Mouse (Mus musculus): ENCODE results near the gene Actr8. TPM values are rescaled to one million over a fixed set of nuclear protein-coding genes. Genes with fewer than 3 reads are reported as not detected.

Actr8 gene
- polyA plus RNA-seq, 1 experiment from 2014 or later, result 68.4 TPM

DNA sequence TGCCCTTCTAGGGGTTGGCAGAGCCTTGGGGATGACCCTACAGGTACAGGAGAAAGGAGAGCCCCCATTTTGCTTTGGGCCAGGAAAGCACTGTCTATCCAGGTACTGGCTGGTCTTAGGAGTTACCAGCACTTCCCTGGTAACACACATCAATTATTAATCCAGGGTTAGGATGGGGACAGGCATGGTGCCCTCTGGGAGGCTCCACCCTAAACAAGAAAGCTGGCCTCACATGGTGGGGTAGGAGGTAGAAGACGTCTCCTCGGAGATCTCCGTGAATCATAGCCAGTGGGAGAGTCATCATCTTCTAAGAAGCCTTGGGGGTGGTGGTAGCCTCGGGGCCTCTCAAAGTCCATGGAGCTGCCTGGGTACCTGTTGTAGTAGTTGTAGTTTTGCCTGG, 68.8 kb downstream of the Actr8 start:
- DNase-seq (ENCODE audit: low spot score) (no peak), ATAC-seq (replicated peaks; ENCODE audit: insufficient number of reproducible peaks, low FRiP score, low TSS enrichment, low read depth) (no peak)
- H3K4me3 ChIP-seq (ENCODE audit: low read depth, low read length), result no peak overlapping the region
- no peak overlapping the region for H3K9ac ChIP-seq (replicated peaks; ENCODE audit: low read length)
- no peaks in the 10 kb centered on the region for H3K9me3 ChIP-seq (replicated peaks; ENCODE audit: control insufficient read depth, low read length)
- no peak overlapping the region for H3K27ac ChIP-seq (replicated peaks; ENCODE audit: low read depth, low read length)
- H3K4me2 ChIP-seq (ENCODE audit: low read depth, low read length), result no peak overlapping the region
- no peaks in the 10 kb centered on the region for H3K27me3 ChIP-seq (ENCODE audit: control insufficient read depth, insufficient read depth, low read length)
- no peaks in the 10 kb centered on the region for H3K4me1 ChIP-seq (ENCODE audit: control insufficient read depth, insufficient read depth, low read length)
- 88% methylated on average over 4 of the region's 4 CpGs for WGBS
- no peaks in the 10 kb centered on the region for H3K36me3 ChIP-seq (replicated peaks; ENCODE audit: control insufficient read depth, insufficient read depth, low read depth, low read length)

DNA sequence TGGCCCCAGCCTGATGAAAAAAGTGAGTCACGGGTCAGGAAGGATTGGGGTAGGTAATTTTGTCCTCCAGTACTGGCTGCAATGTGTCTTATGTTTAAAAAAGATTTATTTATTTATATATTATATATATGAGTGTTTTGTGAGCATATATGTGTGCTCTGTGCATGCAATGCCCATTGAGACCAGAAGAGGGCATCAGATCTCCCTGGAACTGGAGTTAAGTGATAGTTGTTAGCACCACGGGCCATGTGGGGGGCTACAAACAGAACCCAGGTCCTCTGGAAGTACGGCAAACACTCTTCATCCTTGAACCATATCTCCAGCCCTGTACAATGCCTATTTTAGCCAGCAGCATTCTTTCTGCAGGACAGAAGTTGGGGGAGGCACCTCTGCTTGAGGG, 69.9 kb downstream of the Actr8 start:
- DNase-seq (ENCODE audit: low spot score) (no peak), ATAC-seq (replicated peaks; ENCODE audit: insufficient number of reproducible peaks, low FRiP score, low TSS enrichment, low read depth) (no peak)
- WGBS, result 81% methylated on average over 3 of the region's 3 CpGs
- no peaks in the 10 kb centered on the region for H3K4me1 ChIP-seq (ENCODE audit: control insufficient read depth, insufficient read depth, low read length)
- H3K4me3 ChIP-seq (ENCODE audit: low read depth, low read length), result no peak overlapping the region
- H3K27ac ChIP-seq (replicated peaks; ENCODE audit: low read depth, low read length), result no peak overlapping the region
- H3K9me3 ChIP-seq (replicated peaks; ENCODE audit: control insufficient read depth, low read length), result no peaks in the 10 kb centered on the region
- H3K9ac ChIP-seq (replicated peaks; ENCODE audit: low read length), result no peak overlapping the region
- no peak overlapping the region for H3K4me2 ChIP-seq (ENCODE audit: low read depth, low read length)
- H3K36me3 ChIP-seq (replicated peaks; ENCODE audit: control insufficient read depth, insufficient read depth, low read depth, low read length), result no peaks in the 10 kb centered on the region
- H3K27me3 ChIP-seq (ENCODE audit: control insufficient read depth, insufficient read depth, low read length), result no peaks in the 10 kb centered on the region

DNA sequence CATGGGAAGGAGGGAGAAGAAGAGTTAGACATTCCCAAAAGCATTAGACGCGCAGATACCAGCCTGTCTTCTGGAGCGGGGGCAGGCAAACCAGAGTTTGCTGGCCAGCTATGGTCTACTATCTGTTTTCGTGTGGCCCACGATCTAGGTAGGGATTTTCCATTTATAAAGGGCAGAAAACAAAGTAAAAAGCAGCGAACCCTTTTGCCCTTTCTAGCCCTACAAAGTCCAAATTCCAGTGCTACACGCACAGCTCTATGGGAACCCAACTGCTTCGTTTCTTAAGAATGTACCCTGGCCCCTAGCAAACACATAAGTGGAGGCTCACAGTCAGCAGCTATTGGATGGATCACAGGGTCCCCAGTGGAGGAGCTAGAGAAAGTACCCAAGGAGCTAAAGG, 72.1 kb downstream of the Actr8 start:
- no peak for ATAC-seq (replicated peaks; ENCODE audit: insufficient number of reproducible peaks, low FRiP score, low TSS enrichment, low read depth)
- no peaks in the 10 kb centered on the region for H3K4me1 ChIP-seq (ENCODE audit: control insufficient read depth, insufficient read depth, low read length)
- H3K27ac ChIP-seq (replicated peaks; ENCODE audit: low read depth, low read length), result no peak overlapping the region
- H3K36me3 ChIP-seq (replicated peaks; ENCODE audit: control insufficient read depth, insufficient read depth, low read depth, low read length), result no peaks in the 10 kb centered on the region
- no peak overlapping the region for H3K9ac ChIP-seq (replicated peaks; ENCODE audit: low read length)
- no peaks in the 10 kb centered on the region for H3K9me3 ChIP-seq (replicated peaks; ENCODE audit: control insufficient read depth, low read length)
- DNase-seq (ENCODE audit: low spot score), result no peak
- WGBS, result 88% methylated on average over 8 of the region's 8 CpGs
- no peak overlapping the region for H3K4me2 ChIP-seq (ENCODE audit: low read depth, low read length)
- no peaks in the 10 kb centered on the region for H3K27me3 ChIP-seq (ENCODE audit: control insufficient read depth, insufficient read depth, low read length)
- H3K4me3 ChIP-seq (ENCODE audit: low read depth, low read length), result no peak overlapping the region

DNA sequence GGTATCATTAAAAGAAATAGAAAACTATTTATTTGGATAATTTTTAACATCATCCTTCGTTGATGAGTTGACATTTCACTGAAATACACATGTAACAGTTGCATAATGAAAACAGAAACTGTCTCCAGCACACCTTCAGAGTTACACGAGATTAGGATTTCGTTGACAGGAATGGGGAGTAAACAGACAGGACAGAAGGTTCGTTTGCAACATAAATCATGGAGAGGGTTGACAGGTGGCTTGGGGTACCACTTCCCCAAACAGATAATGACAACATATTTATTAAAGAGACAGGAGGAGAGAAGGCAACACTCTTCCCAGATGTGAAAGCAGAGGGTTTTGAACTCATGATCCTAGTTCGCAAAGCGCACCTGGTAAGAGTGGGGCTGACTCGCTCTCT, 76.8 kb downstream of the Actr8 start:
- Histone ChIP-seq H3K4me3 (ENCODE audit: low read depth, low read length) (no peak overlapping the region), H3K9ac (replicated peaks; ENCODE audit: low read length) (no peak overlapping the region), H3K27ac (replicated peaks; ENCODE audit: low read depth, low read length) (no peak overlapping the region), H3K4me1 (ENCODE audit: control insufficient read depth, insufficient read depth, low read length) (no peaks in the 10 kb centered on the region), H3K4me2 (ENCODE audit: low read depth, low read length) (no peak overlapping the region), H3K27me3 (ENCODE audit: control insufficient read depth, insufficient read depth, low read length) (no peaks in the 10 kb centered on the region), H3K36me3 (replicated peaks; ENCODE audit: control insufficient read depth, insufficient read depth, low read depth, low read length) (no peaks in the 10 kb centered on the region), H3K9me3 (replicated peaks; ENCODE audit: control insufficient read depth, low read length) (no peaks in the 10 kb centered on the region)
- ATAC-seq (replicated peaks; ENCODE audit: insufficient number of reproducible peaks, low FRiP score, low TSS enrichment, low read depth) (no peak), DNase-seq (ENCODE audit: low spot score) (no peak)
- WGBS, result 86% methylated on average over 7 of the region's 7 CpGs

Small RNA genes within 50 kb of the gene (microRNA-seq; reads per million reads assigned to microRNA genes)
- not detected for gene Mir6947 (ENCODE audit: borderline number of aligned reads)

Other genes with a start within 250 kb of the Actr8 start
- gene Selenok, start 10.0 kb upstream of the Actr8 start, polyA plus RNA-seq (2014; fragmentation: Nextera tagmentation; extraction: Ambion mirVana), result 231 and 242 TPM in 2 replicates
- 0.77 and 1.1 TPM in 2 replicates for gene Il17rb, start 30.6 kb downstream of the Actr8 start, polyA plus RNA-seq (2014; fragmentation: Nextera tagmentation; extraction: Ambion mirVana)
- gene Chdh, start 30.7 kb downstream of the Actr8 start, polyA plus RNA-seq (2014; fragmentation: Nextera tagmentation; extraction: Ambion mirVana), result not detected in 2 replicates

Measured in embryonic facial prominence, embryonic 11.5 days (tissue).